Mouse (Mus musculus): ENCODE data around the gene Gripap1. TPM values are rescaled to one million over a fixed set of nuclear protein-coding genes. Genes with fewer than 3 reads are reported as not detected.

Gripap1 gene
- polyA plus RNA-seq, 2 experiments, result 32.9 to 63.0 TPM

DNA sequence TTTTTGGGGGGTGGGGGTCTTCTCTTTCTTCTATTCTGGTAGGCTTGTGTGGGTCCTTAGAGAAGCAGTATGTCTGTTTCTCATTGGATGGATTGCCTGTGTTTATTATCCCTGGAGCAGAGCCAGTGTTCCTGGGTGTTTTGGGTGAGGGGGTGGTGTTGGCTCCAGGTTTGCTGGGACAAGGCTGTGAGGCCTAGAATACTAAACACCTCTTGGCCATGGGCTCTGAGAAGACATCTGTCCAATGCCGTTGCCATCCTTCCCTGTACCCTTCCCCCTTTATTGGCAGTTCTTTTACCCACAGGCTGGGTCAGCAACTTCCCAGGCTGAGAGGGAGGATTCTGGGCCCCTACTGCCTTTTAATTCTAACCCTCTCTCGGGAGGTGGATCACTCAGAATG lies 58.3 kb downstream of the Gripap1 start:
- H3K9me3 ChIP-seq (ENCODE audit: control insufficient read depth, low read length), result no peaks in the 10 kb centered on the region
- ATAC-seq (ENCODE audit: low FRiP score, low read depth), result no peak
- DNase-seq (ENCODE audit: low spot score), result no peak
- H3K4me1 ChIP-seq (ENCODE audit: control insufficient read depth, insufficient read depth, low read length), result no peaks in the 10 kb centered on the region
- no peak overlapping the region for H3K9ac ChIP-seq (ENCODE audit: low read depth, low read length, severe bottlenecking)
- no peak overlapping the region for H3K4me3 ChIP-seq (replicated peaks; ENCODE audit: low read length)
- no peaks in the 10 kb centered on the region for H3K36me3 ChIP-seq (ENCODE audit: control insufficient read depth, insufficient read depth, low read length)
- no peaks in the 10 kb centered on the region for H3K27me3 ChIP-seq (ENCODE audit: control insufficient read depth, insufficient read depth, low read length)
- H3K4me2 ChIP-seq (replicated peaks; ENCODE audit: low read depth, low read length, severe bottlenecking), result no peak overlapping the region
- WGBS, result 81% methylated on average over 2 of the region's 2 CpGs
- H3K27ac ChIP-seq (replicated peaks; ENCODE audit: low read depth, low read length), result no peak overlapping the region
- no peak for TF ChIP-seq POLR2A (IDR thresholded peaks at IDR 0.05; ENCODE audit: borderline replicate concordance, extremely low read depth, insufficient read depth, insufficient read length)

DNA sequence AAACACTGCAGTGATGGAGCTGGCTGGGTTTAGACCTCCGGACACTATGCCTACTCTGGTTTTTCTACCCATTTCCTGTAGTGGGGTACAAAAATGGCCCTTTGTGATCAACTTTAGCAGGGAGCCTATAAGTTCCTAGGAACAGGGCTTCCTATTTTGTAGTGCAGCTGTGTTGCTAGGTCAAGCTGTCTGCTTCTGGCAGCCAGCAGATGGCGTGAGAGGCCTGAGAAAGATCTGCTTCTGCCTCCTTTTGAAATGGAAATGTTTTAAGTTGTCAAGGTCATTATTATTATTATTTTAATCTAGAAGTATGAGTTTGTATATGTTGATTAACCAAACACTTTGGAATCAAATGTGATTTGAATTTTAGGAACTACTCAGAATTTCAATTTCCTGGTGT lies 65.0 kb downstream of the Gripap1 start:
- H3K27me3 ChIP-seq (ENCODE audit: control insufficient read depth, insufficient read depth, low read length), result no peaks in the 10 kb centered on the region
- no peak overlapping the region for H3K27ac ChIP-seq (replicated peaks; ENCODE audit: low read depth, low read length)
- no peak for ATAC-seq (ENCODE audit: low FRiP score, low read depth)
- H3K9ac ChIP-seq (ENCODE audit: low read depth, low read length, severe bottlenecking), result no peak overlapping the region
- no peak for TF ChIP-seq POLR2A (IDR thresholded peaks at IDR 0.05; ENCODE audit: borderline replicate concordance, extremely low read depth, insufficient read depth, insufficient read length)
- WGBS, result 47% methylated on average over 2 of the region's 2 CpGs
- H3K4me1 ChIP-seq (ENCODE audit: control insufficient read depth, insufficient read depth, low read length), result no peaks in the 10 kb centered on the region
- no peaks in the 10 kb centered on the region for H3K9me3 ChIP-seq (ENCODE audit: control insufficient read depth, low read length)
- H3K4me2 ChIP-seq (replicated peaks; ENCODE audit: low read depth, low read length, severe bottlenecking), result no peak overlapping the region
- DNase-seq (ENCODE audit: low spot score), result peak; percentile 10
- H3K4me3 ChIP-seq (replicated peaks; ENCODE audit: low read length), result no peak overlapping the region
- H3K36me3 ChIP-seq (ENCODE audit: control insufficient read depth, insufficient read depth, low read length), result no peaks in the 10 kb centered on the region

DNA sequence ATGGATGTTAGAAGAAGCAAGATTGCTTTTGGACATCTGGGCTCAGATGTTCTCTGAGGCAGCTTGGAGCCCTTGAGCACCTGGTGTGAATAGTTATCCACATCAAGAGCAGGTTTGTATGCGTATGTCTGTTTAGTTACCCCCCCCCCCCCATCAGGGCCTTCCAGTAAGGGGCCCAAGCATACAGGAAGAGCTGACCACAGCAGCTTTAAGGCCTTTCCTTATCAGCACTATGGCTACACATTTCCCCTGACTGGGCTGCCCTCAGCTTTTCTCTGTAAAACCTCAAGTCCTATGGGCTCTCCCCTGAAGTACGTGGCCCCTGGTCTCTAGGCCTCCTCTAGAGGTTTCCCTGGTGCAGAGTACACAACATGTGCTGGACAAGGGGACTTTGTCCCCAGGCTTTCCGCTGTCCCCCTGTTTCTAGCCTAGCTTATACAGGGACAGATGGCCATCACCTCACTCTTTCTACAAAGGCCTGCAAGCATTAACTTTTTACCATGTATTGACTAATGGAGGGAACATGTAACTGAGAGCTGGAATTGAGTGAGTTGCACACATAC lies 69.7 kb downstream of the Gripap1 start:
- no peak overlapping the region for H3K4me3 ChIP-seq (replicated peaks; ENCODE audit: low read length)
- H3K9ac ChIP-seq (ENCODE audit: low read depth, low read length, severe bottlenecking), result no peak overlapping the region
- no peaks in the 10 kb centered on the region for H3K27me3 ChIP-seq (ENCODE audit: control insufficient read depth, insufficient read depth, low read length)
- no peak overlapping the region for H3K27ac ChIP-seq (replicated peaks; ENCODE audit: low read depth, low read length)
- no peak for TF ChIP-seq POLR2A (IDR thresholded peaks at IDR 0.05; ENCODE audit: borderline replicate concordance, extremely low read depth, insufficient read depth, insufficient read length)
- no peak for DNase-seq (ENCODE audit: low spot score)
- WGBS, result 86% methylated on average over 2 of the region's 3 CpGs
- no peaks in the 10 kb centered on the region for H3K9me3 ChIP-seq (ENCODE audit: control insufficient read depth, low read length)
- no peak for ATAC-seq (ENCODE audit: low FRiP score, low read depth)
- no peak overlapping the region for H3K4me2 ChIP-seq (replicated peaks; ENCODE audit: low read depth, low read length, severe bottlenecking)
- no peaks in the 10 kb centered on the region for H3K4me1 ChIP-seq (ENCODE audit: control insufficient read depth, insufficient read depth, low read length)
- H3K36me3 ChIP-seq (ENCODE audit: control insufficient read depth, insufficient read depth, low read length), result no peaks in the 10 kb centered on the region

DNA sequence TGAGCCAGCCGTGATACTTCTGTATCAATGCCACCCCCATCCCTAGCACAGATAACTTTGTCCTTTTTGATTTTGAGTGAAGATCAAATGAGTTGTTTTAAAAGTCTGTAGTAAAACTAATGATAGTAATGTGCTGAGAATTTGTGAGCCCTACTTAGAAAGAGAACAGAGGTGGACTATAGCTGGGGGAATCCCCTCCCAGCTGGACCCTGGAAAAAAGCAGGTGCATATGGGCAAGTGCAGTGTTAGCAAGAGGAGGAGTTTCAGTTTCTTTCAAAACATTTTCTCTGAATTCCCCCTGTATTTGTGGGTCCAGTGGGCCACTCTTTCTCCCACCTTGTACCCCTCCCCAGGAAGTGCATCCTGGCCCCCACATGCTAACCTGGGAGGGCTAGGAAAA lies 73.6 kb downstream of the Gripap1 start:
- Histone ChIP-seq H3K4me3 (replicated peaks; ENCODE audit: low read length) (no peak overlapping the region), H3K27me3 (ENCODE audit: control insufficient read depth, insufficient read depth, low read length) (no peaks in the 10 kb centered on the region), H3K9ac (ENCODE audit: low read depth, low read length, severe bottlenecking) (no peak overlapping the region), H3K4me2 (replicated peaks; ENCODE audit: low read depth, low read length, severe bottlenecking) (no peak overlapping the region), H3K9me3 (ENCODE audit: control insufficient read depth, low read length) (no peaks in the 10 kb centered on the region), H3K36me3 (ENCODE audit: control insufficient read depth, insufficient read depth, low read length) (no peaks in the 10 kb centered on the region), H3K27ac (replicated peaks; ENCODE audit: low read depth, low read length) (no peak overlapping the region), H3K4me1 (ENCODE audit: control insufficient read depth, insufficient read depth, low read length) (no peaks in the 10 kb centered on the region)
- WGBS, result 84% methylated on average over 1 of the region's 1 CpGs
- no peak for DNase-seq (ENCODE audit: low spot score)
- ATAC-seq (ENCODE audit: low FRiP score, low read depth), result no peak
- TF ChIP-seq POLR2A (IDR thresholded peaks at IDR 0.05; ENCODE audit: borderline replicate concordance, extremely low read depth, insufficient read depth, insufficient read length), result no peak

DNA sequence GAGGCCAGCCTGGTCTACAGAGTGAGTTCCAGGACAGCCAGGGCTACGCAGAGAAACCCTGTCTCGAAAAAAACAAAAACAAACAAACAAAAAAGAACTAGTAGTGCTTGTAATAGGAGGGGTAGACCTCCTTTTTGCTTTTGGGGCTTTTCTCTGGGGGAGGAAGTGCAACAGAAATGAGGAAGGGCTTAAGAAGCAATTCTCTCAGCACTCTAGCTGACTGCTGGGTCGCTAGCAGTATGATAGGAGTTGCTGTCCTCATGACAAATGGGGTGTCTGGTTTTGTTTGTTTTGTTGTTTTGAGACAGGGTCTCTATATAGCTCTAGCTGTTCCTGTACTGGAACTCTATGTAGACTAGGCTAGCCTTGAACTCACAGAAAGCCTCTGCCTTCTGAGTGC lies 75.0 kb downstream of the Gripap1 start:
- Histone ChIP-seq H3K27me3 (ENCODE audit: control insufficient read depth, insufficient read depth, low read length) (no peaks in the 10 kb centered on the region), H3K27ac (replicated peaks; ENCODE audit: low read depth, low read length) (no peak overlapping the region), H3K4me3 (replicated peaks; ENCODE audit: low read length) (no peak overlapping the region), H3K9me3 (ENCODE audit: control insufficient read depth, low read length) (no peaks in the 10 kb centered on the region), H3K4me2 (replicated peaks; ENCODE audit: low read depth, low read length, severe bottlenecking) (no peak overlapping the region), H3K36me3 (ENCODE audit: control insufficient read depth, insufficient read depth, low read length) (no peaks in the 10 kb centered on the region), H3K4me1 (ENCODE audit: control insufficient read depth, insufficient read depth, low read length) (no peaks in the 10 kb centered on the region), H3K9ac (ENCODE audit: low read depth, low read length, severe bottlenecking) (no peak overlapping the region)
- TF ChIP-seq POLR2A (IDR thresholded peaks at IDR 0.05; ENCODE audit: borderline replicate concordance, extremely low read depth, insufficient read depth, insufficient read length), result no peak
- ATAC-seq (ENCODE audit: low FRiP score, low read depth) (no peak), DNase-seq (ENCODE audit: low spot score) (no peak)
- WGBS, result 71% methylated on average over 3 of the region's 3 CpGs

DNA sequence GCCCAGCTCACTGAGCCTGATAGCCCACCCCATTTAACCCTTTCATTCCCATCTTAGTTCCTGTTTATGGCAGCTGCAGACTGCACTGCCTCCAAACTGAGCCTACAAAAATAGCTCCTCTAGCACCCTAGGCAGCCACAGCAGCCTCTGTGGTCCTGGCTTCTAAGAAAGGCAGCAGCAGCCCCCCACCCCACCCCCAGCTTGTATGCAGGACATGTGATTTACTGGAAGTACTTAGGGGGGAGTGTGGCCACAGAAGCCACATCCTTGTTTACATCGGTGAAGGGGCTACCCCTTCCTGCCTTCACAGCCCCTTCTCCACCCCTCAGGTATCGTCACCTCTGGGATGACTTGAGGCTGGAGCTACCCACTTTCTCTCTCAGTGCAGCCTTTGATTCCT lies 75.8 kb downstream of the Gripap1 start:
- H3K4me2 ChIP-seq (replicated peaks; ENCODE audit: low read depth, low read length, severe bottlenecking), result no peak overlapping the region
- no peaks in the 10 kb centered on the region for H3K9me3 ChIP-seq (ENCODE audit: control insufficient read depth, low read length)
- WGBS, result 77% methylated on average over 2 of the region's 2 CpGs
- H3K4me3 ChIP-seq (replicated peaks; ENCODE audit: low read length), result no peak overlapping the region
- no peaks in the 10 kb centered on the region for H3K27me3 ChIP-seq (ENCODE audit: control insufficient read depth, insufficient read depth, low read length)
- no peak overlapping the region for H3K27ac ChIP-seq (replicated peaks; ENCODE audit: low read depth, low read length)
- H3K9ac ChIP-seq (ENCODE audit: low read depth, low read length, severe bottlenecking), result no peak overlapping the region
- DNase-seq (ENCODE audit: low spot score) (no peak), ATAC-seq (ENCODE audit: low FRiP score, low read depth) (no peak)
- no peaks in the 10 kb centered on the region for H3K36me3 ChIP-seq (ENCODE audit: control insufficient read depth, insufficient read depth, low read length)
- no peaks in the 10 kb centered on the region for H3K4me1 ChIP-seq (ENCODE audit: control insufficient read depth, insufficient read depth, low read length)
- no peak for TF ChIP-seq POLR2A (IDR thresholded peaks at IDR 0.05; ENCODE audit: borderline replicate concordance, extremely low read depth, insufficient read depth, insufficient read length)
